27 mouse cellular contexts compared by ENCODE assay signal in the genomic region with DNA sequence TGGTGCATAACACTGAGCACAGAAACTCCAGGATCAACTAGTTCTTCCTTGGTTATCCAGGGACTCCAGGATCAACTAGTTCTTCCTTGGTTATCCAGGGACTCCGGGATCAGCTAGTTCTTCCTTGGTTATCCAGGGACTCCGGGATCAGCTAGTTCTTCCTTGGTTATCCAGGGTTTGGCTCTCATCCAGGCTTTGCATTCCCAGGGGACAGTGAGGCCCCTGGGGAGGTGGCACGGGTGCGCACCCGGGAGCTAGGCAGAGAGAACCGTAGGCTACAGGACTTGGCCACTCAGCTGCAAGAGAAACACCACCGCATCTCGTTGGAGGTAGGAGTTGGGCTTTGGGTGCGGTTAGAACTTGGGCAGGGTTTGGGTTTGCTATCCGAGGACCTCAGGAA. TPM values are rescaled to one million over a fixed set of nuclear protein-coding genes. Genes with fewer than 3 reads are reported as not detected.
DNase-seq lines count a peak whose midpoint lies in the region; ATAC-seq and TF ChIP-seq lines count a peak whose summit lies in the region.
"Had no signal": no experiment of that assay in that cellular context is flagged by ENCODE, and none has a peak within 500 bp of the region (broad histone marks: within the 10 kb centered on the region; RNA-seq: fewer than 3 reads in every experiment).

No protein-coding gene starts in this region.

- no peaks in the 10 kb centered on the region for H3K27me3 ChIP-seq in heart, embryonic 12.5 days (replicated peaks)
- no peaks in the 10 kb centered on the region for H3K27me3 ChIP-seq in testis, adult 2 months (ENCODE audit: control insufficient read depth, insufficient read depth, low read length)
- H3K27me3 ChIP-seq: embryonic facial prominence, embryonic 12.5 days; embryonic facial prominence, embryonic 15.5 days; forebrain, embryonic 12.5 days; forebrain, embryonic 15.5 days; heart, embryonic 15.5 days; hindbrain, embryonic 12.5 days; hindbrain, embryonic 15.5 days; Patski had no signal

- H3K36me3 ChIP-seq in heart, embryonic 12.5 days, result peaks cover 68% of the 10 kb centered on the region
- H3K36me3 ChIP-seq in testis, adult 2 months (ENCODE audit: control insufficient read depth, insufficient read depth, low read length), result peaks cover 16% of the 10 kb centered on the region

- H3K27ac ChIP-seq in heart, embryonic 12.5 days (ENCODE audit: poor library complexity, severe bottlenecking), result no peak overlapping the region
- H3K27ac ChIP-seq in testis, adult 2 months (ENCODE audit: control insufficient read depth, insufficient read depth, low read depth, low read length), result no peak overlapping the region
- H3K27ac ChIP-seq: embryonic facial prominence, embryonic 12.5 days; embryonic facial prominence, embryonic 15.5 days; forebrain, embryonic 12.5 days; forebrain, embryonic 15.5 days; heart, adult 2 months; heart, embryonic 15.5 days; hindbrain, embryonic 12.5 days; hindbrain, embryonic 15.5 days had no signal

- H3K9ac ChIP-seq in heart, embryonic 12.5 days, result no peak overlapping the region
- H3K9ac ChIP-seq: embryonic facial prominence, embryonic 12.5 days; embryonic facial prominence, embryonic 15.5 days; forebrain, embryonic 12.5 days; forebrain, embryonic 15.5 days; heart, embryonic 15.5 days; hindbrain, embryonic 12.5 days; hindbrain, embryonic 15.5 days had no signal

- TF ChIP-seq CTCF in testis, adult 2 months (IDR thresholded peaks at IDR 0.05; ENCODE audit: control insufficient read depth, insufficient read depth, insufficient replicate concordance, low read depth, low read length), result no peak

- H3K9me3 ChIP-seq in heart, embryonic 12.5 days (replicated peaks), result no peaks in the 10 kb centered on the region
- H3K9me3 ChIP-seq: embryonic facial prominence, embryonic 12.5 days; embryonic facial prominence, embryonic 15.5 days; forebrain, embryonic 12.5 days; forebrain, embryonic 15.5 days; G1E; heart, embryonic 15.5 days; hindbrain, embryonic 12.5 days; hindbrain, embryonic 15.5 days had no signal

- 84% methylated on average over 10 of the region's 10 CpGs for WGBS in heart, embryonic 12.5 days

- no peak overlapping the region for H3K4me2 ChIP-seq in heart, embryonic 12.5 days
- H3K4me2 ChIP-seq: embryonic facial prominence, embryonic 12.5 days; embryonic facial prominence, embryonic 15.5 days; forebrain, embryonic 12.5 days; forebrain, embryonic 15.5 days; heart, embryonic 11.5 days; heart, embryonic 15.5 days; hindbrain, embryonic 12.5 days; hindbrain, embryonic 15.5 days had no signal

- TF ChIP-seq POLR2A in testis, adult 2 months (IDR thresholded peaks at IDR 0.05; ENCODE audit: control insufficient read depth, low read depth, low read length), result no peak

- peak; percentile 90 for DNase-seq in heart, adult 11 months
- DNase-seq in heart, postnatal 4 days, result peak; percentile 51
- no peak for DNase-seq in heart, adult 9 months (ENCODE audit: low spot score in 2 of 2)
- DNase-seq in testis, postnatal 10 days (ENCODE audit: low spot score), result no peak
- DNase-seq: adrenal gland, adult 2 months; adrenal gland, postnatal 14 days; cerebellum, adult 11 months; cerebellum, adult 2 months; cerebellum, adult 9-11 months; cerebellum, postnatal 25 days; gastrocnemius, postnatal 25 days; heart, adult 2 months had no signal

- H3K4me1 ChIP-seq in heart, embryonic 12.5 days (replicated peaks), result peaks cover 17% of the 10 kb centered on the region
- peaks cover 14% of the 10 kb centered on the region for H3K4me1 ChIP-seq in testis, adult 2 months (ENCODE audit: control insufficient read depth, insufficient read depth, low read length)

- H3K4me3 ChIP-seq in heart, embryonic 12.5 days, result no peak overlapping the region
- H3K4me3 ChIP-seq in testis, adult 2 months (ENCODE audit: control insufficient read depth, low read depth, low read length), result peak overlapping the region; percentile 65
- H3K4me3 ChIP-seq: embryonic facial prominence, embryonic 12.5 days; embryonic facial prominence, embryonic 15.5 days; forebrain, embryonic 15.5 days; heart, adult 2 months; heart, embryonic 15.5 days; hindbrain, embryonic 12.5 days; hindbrain, embryonic 15.5 days had no signal

- ATAC-seq in heart, embryonic 12.5 days (ENCODE audit: insufficient number of reproducible peaks, low FRiP score), result no peak
- ATAC-seq: forebrain, embryonic 15.5 days; intestine, postnatal 0 days; Patski had no signal

RNA-seq across cellular contexts. Expression of a gene that starts 2.5 kb away (rescaled TPM):
- polyA plus RNA-seq in heart, embryonic 12.5 days (2016; fragmentation: Nextera tagmentation; extraction: Ambion mirVana), result 38.8 and 40.0 TPM in 2 replicates
- 10 to 100 TPM; 47.8 to 49.7 TPM for total RNA-seq in heart, postnatal 4 days (2021)
- 56.5 and 63.5 TPM in 2 replicates for polyA plus RNA-seq in testis, adult 2 months (2012; rRNA removed)

RNA-seq across cellular contexts. Expression of a gene that starts 2.7 kb away (rescaled TPM):
- polyA plus RNA-seq in heart, embryonic 12.5 days (2016; fragmentation: Nextera tagmentation; extraction: Ambion mirVana), result 8.7 and 9.8 TPM in 2 replicates
- total RNA-seq in heart, postnatal 4 days (2021), result 1 to 10 TPM; 6.5 to 9.2 TPM
- 200 and 220 TPM in 2 replicates for polyA plus RNA-seq in testis, adult 2 months (2012; rRNA removed)

RNA-seq across cellular contexts. Expression of a gene that starts 18.0 kb away (rescaled TPM):
- polyA plus RNA-seq in heart, embryonic 12.5 days (2016; fragmentation: Nextera tagmentation; extraction: Ambion mirVana), result 34.1 and 35.9 TPM in 2 replicates
- 10 to 100 TPM; 18.1 to 19.4 TPM for total RNA-seq in heart, postnatal 4 days (2021)
- 1,776 and 1,820 TPM in 2 replicates for polyA plus RNA-seq in testis, adult 2 months (2012; rRNA removed)

RNA-seq across cellular contexts. Expression of a gene that starts 24.5 kb away (rescaled TPM):
- polyA plus RNA-seq in heart, embryonic 12.5 days (2016; fragmentation: Nextera tagmentation; extraction: Ambion mirVana), result 12.7 and 13.7 TPM in 2 replicates
- total RNA-seq in heart, postnatal 4 days (2021), result 10 to 100 TPM; 31.8 to 38.0 TPM
- 10.4 and 14.9 TPM in 2 replicates for polyA plus RNA-seq in testis, adult 2 months (2012; rRNA removed)

RNA-seq across cellular contexts. Expression of a gene that starts 29.9 kb away (rescaled TPM):
- 1.4 and 3.1 TPM in 2 replicates for polyA plus RNA-seq in heart, embryonic 12.5 days (2016; fragmentation: Nextera tagmentation; extraction: Ambion mirVana)
- under 1 TPM in 1 of 2 experiments, not detected in 1; 0.45 TPM for total RNA-seq in heart, postnatal 4 days (2021)
- 4.3 and 4.5 TPM in 2 replicates for polyA plus RNA-seq in testis, adult 2 months (2012; rRNA removed)
- total RNA-seq: adrenal gland, adult 2 months; adrenal gland, postnatal 14 days; adrenal gland, postnatal 4 days; gastrocnemius, adult 8-10 months; gastrocnemius, postnatal 25 days; heart, adult 2 months had no signal
- polyA plus RNA-seq: cerebellum, adult 2 months; heart, adult 2 months; Patski had no signal

Comparison
In these comparisons a context has a peak if more than half of its experiments do, and no peak if none do; other contexts are left out.
1. DNase-seq: peak in heart, adult 11 months (single experiment) and heart, postnatal 4 days (single experiment); none in heart, adult 9 months (0 of 2) and testis, postnatal 10 days (single experiment).
2. RNA of a gene that starts 2.7 kb away (polyA plus RNA-seq): 200 to 220 TPM in testis, adult 2 months; 8.7 to 9.8 TPM in heart, embryonic 12.5 days; every median in the first group is over 10 times any median in the second.
3. RNA of a gene that starts 18.0 kb away (polyA plus RNA-seq): 1,776 to 1,820 TPM in testis, adult 2 months; 34.1 to 35.9 TPM in heart, embryonic 12.5 days; every median in the first group is over 10 times any median in the second.